Mouse (Mus musculus) megakaryocyte, embryonic 14.5 days (primary cell): ENCODE measurements around the gene Dock9.

ENCODE experiments used
- FLI1 ChIP-seq: IDR thresholded peaks from 2 replicates; pipeline ENCODE4 v1.6.1; 2012; ENCODE audit warnings: low read length, inconsistent platforms, mixed read lengths
- GATA1 ChIP-seq: IDR thresholded peaks from 3 replicates; pipeline ENCODE4 v1.6.1; 2012; ENCODE audit warnings: mixed read lengths, low read length, inconsistent platforms, borderline replicate concordance

DNA sequence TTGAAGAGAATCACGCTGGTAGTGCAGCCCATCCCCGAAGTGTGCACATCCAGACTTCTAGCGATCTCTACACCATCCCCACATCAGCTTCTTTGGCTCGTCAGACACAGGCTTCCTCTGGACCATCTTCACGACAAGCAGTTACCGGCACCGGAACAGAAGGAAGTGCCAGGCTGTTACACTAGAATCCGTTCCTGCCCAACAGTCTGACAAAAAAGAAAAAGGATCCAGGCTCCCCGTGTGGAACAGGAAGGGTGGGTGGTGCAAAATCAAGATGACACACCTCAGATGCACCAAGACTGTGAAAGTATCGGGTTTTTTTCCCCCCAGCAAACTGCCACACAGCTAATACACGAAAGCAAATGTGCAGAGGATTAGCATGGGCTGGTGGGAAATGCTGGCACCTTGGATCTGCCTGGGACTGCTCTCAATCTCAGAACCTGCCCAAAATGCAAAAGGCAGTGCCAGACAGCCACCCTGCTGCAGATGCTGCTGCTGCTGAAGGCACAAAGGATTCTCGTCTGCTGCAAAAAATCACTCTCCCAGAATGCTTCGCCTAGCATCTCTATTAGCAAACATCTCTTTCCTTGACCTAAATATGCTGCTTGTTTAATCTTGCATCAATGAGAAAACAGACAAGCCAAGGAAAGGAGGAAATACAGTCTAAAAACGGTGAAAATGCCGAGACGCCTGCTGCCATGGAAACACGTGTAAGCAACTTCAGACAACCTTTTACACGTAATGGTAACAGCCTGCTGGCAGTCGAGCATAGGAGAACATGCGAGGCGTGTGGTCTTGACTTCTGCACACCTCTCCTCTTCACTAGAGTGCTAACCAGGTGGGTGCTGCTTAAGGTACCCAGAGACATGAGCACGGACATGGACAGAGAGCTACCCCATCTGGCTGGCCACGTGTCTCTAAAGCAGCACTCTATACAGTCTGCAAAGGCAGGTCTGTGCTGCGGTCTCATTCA, 58.9 kb downstream of the Dock9 start:
- no peak for TF ChIP-seq GATA1
- no peak for TF ChIP-seq FLI1
